Comparison of ENCODE assay signal across 13 mouse cellular contexts in the genomic region with DNA sequence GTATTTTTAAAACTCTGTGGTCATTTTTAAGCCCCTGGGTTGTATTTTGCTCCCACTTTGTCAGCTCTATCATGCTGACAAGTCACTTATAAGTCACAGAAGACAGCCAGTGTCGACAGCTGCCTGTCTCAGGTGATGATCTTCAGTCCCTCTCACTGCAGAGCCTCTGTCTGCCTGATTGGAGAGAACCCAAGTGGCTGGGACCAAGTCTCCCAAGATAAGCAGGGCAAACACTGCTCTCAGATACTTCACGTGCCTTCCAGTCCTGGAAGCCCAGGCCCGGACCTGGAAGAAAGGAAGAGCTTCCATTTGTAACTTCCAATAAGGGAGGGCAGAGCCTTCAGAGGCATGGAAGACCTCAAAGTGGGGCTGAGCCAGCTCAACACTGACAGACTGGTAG.
"Had no signal": no experiment of that assay in that cellular context is flagged by ENCODE, and none has a peak within 500 bp of the region (broad histone marks: within the 10 kb centered on the region; RNA-seq: fewer than 3 reads in every experiment).

No protein-coding gene starts in this region.

- H3K27ac ChIP-seq: kidney, embryonic 15.5 days; limb, embryonic 15.5 days; liver, embryonic 12.5 days; midbrain, embryonic 10.5 days; neural tube, embryonic 15.5 days; stomach, postnatal 0 days had no signal

- H3K4me3 ChIP-seq: kidney, embryonic 15.5 days; limb, embryonic 15.5 days; liver, embryonic 12.5 days; midbrain, embryonic 10.5 days; myocyte; neural tube, embryonic 15.5 days had no signal

- H3K27me3 ChIP-seq: kidney, embryonic 15.5 days; limb, embryonic 15.5 days; neural tube, embryonic 15.5 days had no signal

- H3K36me3 ChIP-seq: midbrain, embryonic 10.5 days had no signal

- H3K4me2 ChIP-seq: kidney, embryonic 15.5 days; limb, embryonic 15.5 days; liver, embryonic 12.5 days; neural tube, embryonic 15.5 days had no signal

- H3K9ac ChIP-seq: kidney, embryonic 15.5 days; limb, embryonic 15.5 days; liver, embryonic 12.5 days; neural tube, embryonic 15.5 days had no signal

- ATAC-seq: liver, embryonic 12.5 days had no signal

- DNase-seq: kidney, adult 2 months; kidney, postnatal 14 days; left cerebral cortex, postnatal 4 days; midbrain, embryonic 14.5 days; right cerebral cortex, adult 18-20 months; thymus, postnatal 14 days had no signal

- H3K4me1 ChIP-seq: liver, embryonic 12.5 days; neural tube, embryonic 15.5 days had no signal

- H3K9me3 ChIP-seq: kidney, embryonic 15.5 days; limb, embryonic 15.5 days; liver, embryonic 12.5 days; midbrain, embryonic 10.5 days; neural tube, embryonic 15.5 days had no signal
